Mouse (Mus musculus): ENCODE measurements at regions not wholly inside any gene's neighbourhood (a gene's known extent, or its start where the extent isn't known, plus 50 kb on each side); places are given as distances from the start of the nearest gene placed in this dataset.

- DNase-seq (ENCODE audit: low read depth), result no peak
These were observed 169.7 kb downstream of the Nrp2 start for GRCm38 (mm10) chr1:62872771-62873170.

GRCm38 (mm10) chr1:62875631-62876030, 172.5 kb downstream of the Nrp2 start:
- peak; percentile 69 for DNase-seq (ENCODE audit: low read depth)

GRCm38 (mm10) chr1:62876685-62877084, 173.6 kb downstream of the Nrp2 start:
- peak; percentile 52 for DNase-seq (ENCODE audit: low read depth)

- DNase-seq (ENCODE audit: low read depth), result no peak
These were observed 177.8 kb downstream of the Nrp2 start for GRCm38 (mm10) chr1:62880882-62881291.

GRCm38 (mm10) chr1:62881477-62881876, 178.4 kb downstream of the Nrp2 start:
- no peak for DNase-seq (ENCODE audit: low read depth)

- DNase-seq (ENCODE audit: low read depth), result no peak
These were observed 178.9 kb downstream of the Nrp2 start for GRCm38 (mm10) chr1:62882028-62882427.

- no peak for DNase-seq (ENCODE audit: low read depth)
These were observed 181.9 kb downstream of the Nrp2 start for GRCm38 (mm10) chr1:62884876-62885480.

- DNase-seq (ENCODE audit: low read depth), result no peak
These were observed 184.7 kb downstream of the Nrp2 start for GRCm38 (mm10) chr1:62887585-62888483.

- DNase-seq (ENCODE audit: low read depth), result no peak
These were observed 198.3 kb downstream of the Nrp2 start for GRCm38 (mm10) chr1:62901375-62901774.

- no peak for DNase-seq (ENCODE audit: low read depth)
These were observed 198.8 kb downstream of the Nrp2 start for GRCm38 (mm10) chr1:62901871-62902270.

- DNase-seq (ENCODE audit: low read depth), result no peak
These were observed 199.9 kb downstream of the Nrp2 start for GRCm38 (mm10) chr1:62902931-62903453.

GRCm38 (mm10) chr1:62905739-62906138, 202.7 kb downstream of the Nrp2 start:
- no peak for DNase-seq (ENCODE audit: low read depth)

GRCm38 (mm10) chr1:62907243-62907642, 204.2 kb downstream of the Nrp2 start:
- DNase-seq (ENCODE audit: low read depth), result no peak

Measured in induced T-regulatory cell, adult 2 months (primary cell).